Mouse (Mus musculus): ENCODE results near the gene Grin2b.

GRCm38 (mm10) chr6:135831032-135831431 is 342.3 kb downstream of the Grin2b start:
- TF ChIP-seq USF1 (IDR thresholded peaks at IDR 0.05; ENCODE audit: low read depth) (no peak), MYOD1 (IDR thresholded peaks at IDR 0.05; ENCODE audit: control insufficient read depth in 1 of 3, insufficient read length in 2 of 3, low read depth in 2 of 3) (no peak), POLR2A (IDR thresholded peaks at IDR 0.05; ENCODE audit: insufficient read length, low read depth) (no peak), MAX (IDR thresholded peaks at IDR 0.05; ENCODE audit: low read depth) (no peak), E2F4 (IDR thresholded peaks at IDR 0.05; ENCODE audit: insufficient read depth) (no peak), POLR2AphosphoS2 (IDR thresholded peaks at IDR 0.05; ENCODE audit: insufficient read length, low read depth) (no peak), TCF12 (IDR thresholded peaks at IDR 0.05; ENCODE audit: insufficient read depth, poor library complexity, severe bottlenecking) (no peak), SRF (IDR thresholded peaks at IDR 0.05; ENCODE audit: control insufficient read depth, insufficient read length, low read depth) (no peak), MYOG (IDR thresholded peaks at IDR 0.05; ENCODE audit: control insufficient read depth in 1 of 3, insufficient read depth in 1 of 3, insufficient read length in 2 of 3, low read depth in 2 of 3) (no peak), CEBPB (IDR thresholded peaks at IDR 0.05; ENCODE audit: insufficient read depth, poor library complexity, severe bottlenecking) (no peak), REST (IDR thresholded peaks at IDR 0.05; ENCODE audit: insufficient read depth, insufficient read length) (no peak), TCF3 (IDR thresholded peaks at IDR 0.05; ENCODE audit: insufficient read length, low read depth) (no peak)
